Mouse (Mus musculus) thymus, postnatal 4 days (tissue): ENCODE measurements around the gene Wnt1.
"Not testable (repeated sequence)": the region's sequence is repeated elsewhere in the genome, so short reads cannot be mapped to it uniquely, and the experiment has no call there.

ENCODE experiments used
- DNase-seq: peaks from one replicate; pipeline ENCODE4 v3.0.0; 2021

Wnt1 gene

DNA sequence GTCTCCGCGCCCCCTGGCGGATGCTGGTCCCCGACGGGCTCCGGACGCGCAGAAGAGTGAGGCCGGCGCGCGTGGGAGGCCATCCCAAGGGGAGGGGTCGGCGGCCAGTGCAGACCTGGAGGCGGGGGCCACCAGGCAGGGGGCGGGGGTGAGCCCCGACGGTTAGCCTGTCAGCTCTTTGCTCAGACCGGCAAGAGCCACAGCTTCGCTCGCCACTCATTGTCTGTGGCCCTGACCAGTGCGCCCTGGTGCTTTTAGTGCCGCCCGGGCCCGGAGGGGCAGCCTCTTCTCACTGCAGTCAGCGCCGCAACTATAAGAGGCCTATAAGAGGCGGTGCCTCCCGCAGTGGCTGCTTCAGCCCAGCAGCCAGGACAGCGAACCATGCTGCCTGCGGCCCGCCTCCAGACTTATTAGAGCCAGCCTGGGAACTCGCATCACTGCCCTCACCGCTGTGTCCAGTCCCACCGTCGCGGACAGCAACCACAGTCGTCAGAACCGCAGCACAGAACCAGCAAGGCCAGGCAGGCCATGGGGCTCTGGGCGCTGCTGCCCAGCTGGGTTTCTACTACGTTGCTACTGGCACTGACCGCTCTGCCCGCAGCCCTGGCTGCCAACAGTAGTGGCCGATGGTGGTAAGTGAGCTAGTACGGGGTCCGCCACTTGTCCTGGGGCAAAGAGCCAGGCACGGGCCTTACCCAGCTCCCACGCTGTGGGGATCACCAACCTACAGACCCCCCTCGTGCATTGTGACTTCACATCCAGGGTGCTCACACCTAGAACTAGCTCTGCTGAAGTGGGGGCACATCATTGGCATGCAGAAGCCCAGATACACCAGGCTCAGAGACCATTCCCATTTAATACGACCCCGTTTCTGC, at the start of gene Wnt1:
TSS of gene Wnt1 (plus strand) at position 197 of the 875 bp plus-strand sequence.
- DNase-seq = peak; percentile 90

DNA sequence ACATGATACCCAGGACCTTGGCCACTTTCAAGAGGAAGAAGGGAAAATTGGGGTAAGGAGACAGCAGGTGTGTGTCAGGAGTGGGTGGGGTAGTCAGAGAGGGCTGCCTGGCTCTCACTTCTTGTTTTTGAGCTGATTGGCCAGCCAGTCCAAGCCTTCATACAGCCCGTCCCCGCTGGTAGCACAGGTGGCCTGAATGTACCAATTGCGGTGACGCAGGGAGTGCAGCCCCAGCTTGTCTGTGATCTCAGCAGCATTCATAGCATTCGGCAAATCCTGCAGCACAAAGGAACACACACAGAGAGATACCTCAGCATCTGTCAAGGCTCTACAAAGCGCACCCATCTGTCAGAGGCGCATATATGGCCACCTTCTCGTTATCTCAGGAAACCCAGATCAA, 49.4 kb upstream of the Wnt1 start:
- DNase-seq = no peak

DNA sequence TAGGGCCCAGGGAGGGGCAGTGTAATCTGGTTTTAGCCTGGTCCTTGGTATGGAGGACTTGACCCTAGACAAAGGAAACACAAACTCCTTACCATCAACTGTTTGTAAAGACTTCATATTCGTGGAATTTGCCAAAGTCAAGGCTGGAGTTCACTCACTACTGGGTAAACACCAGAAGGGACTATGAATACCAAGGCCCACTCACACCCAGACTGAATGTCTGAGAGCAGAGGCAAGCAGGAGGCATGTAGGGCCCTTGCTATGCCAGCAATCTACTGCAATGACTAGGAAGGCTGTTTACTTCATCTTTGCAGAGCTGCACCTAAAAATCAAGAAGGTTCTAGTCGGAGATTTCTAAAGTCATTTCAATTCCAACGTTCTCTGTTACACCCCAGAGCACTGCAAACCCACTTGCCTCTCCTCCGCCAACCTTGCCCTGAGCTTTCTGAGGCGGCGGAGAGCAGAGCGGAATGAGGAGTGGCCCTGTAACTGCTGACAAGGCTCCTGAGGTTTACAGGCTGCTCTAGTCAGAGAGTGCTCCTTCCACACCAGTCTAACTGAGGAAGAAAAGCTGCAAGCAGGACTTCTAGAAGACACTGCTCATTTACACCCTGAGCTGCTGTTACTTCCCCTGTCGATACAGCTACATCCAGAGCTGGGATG, 46.8 kb upstream of the Wnt1 start:
- no peak for DNase-seq

DNA sequence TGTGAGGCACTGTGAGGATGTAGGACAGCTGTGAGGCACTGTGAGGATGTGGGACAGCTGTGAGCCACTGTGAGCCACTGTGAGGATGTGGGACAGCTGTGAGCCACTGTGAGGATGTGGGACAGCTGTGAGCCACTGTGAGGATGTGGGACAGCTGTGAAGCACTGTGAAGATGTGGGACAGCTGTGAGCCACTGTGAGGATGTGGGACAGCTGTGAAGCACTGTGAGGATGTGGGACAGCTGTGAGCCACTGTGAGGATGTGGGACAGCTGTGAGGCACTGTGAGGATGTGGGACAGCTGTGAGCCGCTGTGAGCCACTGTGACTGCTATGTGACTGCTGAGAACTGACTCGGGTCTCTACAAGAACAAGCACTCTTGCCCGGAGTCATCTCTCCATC, 45.8 kb upstream of the Wnt1 start:
- DNase-seq = not testable (repeated sequence)

DNA sequence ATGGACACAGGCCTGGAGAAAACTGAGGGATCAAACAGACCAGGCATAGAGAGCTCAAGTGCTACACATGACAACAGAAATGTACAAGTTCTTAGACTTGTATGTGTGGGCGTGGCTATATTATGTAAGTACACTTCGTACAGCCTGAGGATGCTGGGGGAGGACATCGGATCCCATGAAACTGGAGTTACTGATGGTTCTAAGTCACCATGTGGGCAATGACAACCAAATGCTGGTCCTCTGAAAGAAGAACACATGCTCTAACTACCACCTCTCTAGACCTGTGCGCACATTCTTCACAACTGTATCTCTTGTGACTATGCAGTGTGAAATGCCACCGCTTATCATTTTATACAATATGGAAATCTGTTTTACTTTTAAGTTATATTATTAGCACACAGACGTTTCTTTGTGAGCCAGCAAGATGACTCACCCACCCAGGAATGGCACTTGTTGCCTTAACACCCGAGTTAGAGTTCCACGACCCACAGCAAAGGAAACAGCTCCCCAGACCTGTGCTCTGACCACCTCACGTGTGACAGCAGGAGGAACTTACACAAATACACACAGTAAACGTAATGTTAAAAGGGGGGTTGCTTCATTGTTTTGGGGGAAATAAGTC, 43.2 kb upstream of the Wnt1 start:
- no peak for DNase-seq

DNA sequence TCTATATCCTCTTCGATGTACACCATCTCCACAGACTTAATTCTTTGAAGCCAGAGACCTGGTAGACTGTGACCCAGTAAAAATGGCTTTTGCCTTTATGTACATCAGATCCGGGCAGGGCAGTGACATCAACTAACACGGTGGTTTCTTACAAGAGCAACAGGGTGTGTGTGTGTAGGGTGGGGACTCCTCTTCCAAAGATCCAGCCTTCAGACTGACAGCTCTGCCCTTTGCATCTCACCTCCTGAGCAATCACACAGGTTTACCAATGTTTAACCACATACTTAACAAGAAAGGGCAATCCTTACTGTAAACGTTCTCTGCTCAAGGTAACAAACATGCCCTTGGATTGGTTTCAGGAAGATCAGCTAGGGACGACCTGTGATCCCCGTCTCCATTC, 42.4 kb upstream of the Wnt1 start:
- no peak for DNase-seq

DNA sequence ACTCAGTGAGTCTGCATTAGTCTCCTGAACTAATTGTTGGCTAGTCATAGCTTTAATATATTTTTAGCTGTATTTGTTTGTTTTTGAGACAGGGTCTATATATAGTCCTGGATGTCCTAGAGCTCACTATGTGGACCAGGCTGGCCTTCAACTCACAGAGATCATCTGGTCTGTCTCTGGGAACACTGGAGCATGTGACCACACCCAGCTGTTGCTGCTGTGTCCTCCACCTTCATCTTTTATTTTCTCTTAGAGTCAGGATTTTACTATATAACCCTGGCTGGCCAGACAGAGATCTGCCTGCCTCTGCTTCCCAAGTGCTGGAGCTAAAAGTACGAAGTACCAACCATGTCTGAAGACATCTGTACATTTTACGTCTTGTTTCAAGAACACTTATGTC, 40.6 kb upstream of the Wnt1 start:
- no peak for DNase-seq

DNA sequence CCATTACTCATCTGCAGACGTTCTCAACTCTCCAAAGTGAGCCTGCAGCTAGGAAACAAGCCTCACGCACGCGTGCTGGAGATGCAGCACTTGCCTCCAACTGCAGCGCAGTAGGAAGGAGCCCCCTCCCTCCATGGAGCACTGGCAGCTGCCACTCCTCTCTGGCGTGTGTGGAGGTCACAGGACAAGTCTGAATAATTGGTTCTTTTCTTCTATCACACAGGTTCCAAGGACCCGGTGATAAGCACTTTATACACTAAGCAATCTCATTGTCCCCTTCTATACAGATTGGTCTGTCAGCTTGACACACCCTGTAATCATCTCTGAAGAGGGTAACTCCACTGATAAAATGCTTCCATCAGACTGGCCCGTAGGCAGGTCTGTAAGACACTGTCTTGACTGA, 36.6 kb upstream of the Wnt1 start:
- no peak for DNase-seq

DNA sequence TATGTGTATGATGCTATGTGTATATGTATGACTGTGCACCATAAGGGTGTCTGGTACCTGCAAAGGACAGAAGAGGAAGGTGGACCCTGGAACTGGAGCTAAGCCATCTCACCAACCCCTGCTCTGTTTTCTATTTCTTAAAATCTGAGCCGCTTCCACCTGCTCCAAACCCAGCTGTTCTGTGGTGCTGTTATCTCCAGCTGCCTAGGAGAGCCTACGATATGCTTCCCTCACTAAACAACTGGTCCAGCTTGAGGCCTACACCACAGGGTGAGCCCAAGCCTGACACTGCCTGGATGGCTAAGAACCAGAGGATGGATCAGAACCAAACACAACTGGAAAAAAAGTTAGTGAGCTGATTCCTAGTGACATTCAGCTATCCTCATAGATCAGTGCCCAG, 35.5 kb upstream of the Wnt1 start:
- no peak for DNase-seq

DNA sequence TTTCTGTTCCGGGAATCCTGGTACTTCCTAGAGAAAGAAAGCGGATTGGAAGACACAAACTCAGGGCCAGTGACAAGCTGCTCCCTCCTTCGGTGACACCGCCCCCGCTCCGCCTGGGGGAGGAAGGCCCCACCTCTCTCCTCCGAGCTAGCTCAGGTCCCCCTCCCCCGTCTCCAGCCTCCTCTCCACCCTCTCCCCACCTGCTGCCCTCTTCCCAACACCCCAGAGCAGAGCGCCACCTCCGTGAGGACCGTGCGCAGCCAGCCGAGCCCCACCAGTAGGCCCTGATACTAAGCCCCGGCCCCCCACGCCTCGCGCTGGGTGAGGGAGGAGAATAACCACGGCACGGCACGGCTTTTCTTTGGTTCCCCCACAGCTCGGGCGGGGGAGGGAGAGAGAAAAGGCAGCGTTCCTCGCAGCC, 27.4 kb upstream of the Wnt1 start:
- peak; percentile 85 for DNase-seq

DNA sequence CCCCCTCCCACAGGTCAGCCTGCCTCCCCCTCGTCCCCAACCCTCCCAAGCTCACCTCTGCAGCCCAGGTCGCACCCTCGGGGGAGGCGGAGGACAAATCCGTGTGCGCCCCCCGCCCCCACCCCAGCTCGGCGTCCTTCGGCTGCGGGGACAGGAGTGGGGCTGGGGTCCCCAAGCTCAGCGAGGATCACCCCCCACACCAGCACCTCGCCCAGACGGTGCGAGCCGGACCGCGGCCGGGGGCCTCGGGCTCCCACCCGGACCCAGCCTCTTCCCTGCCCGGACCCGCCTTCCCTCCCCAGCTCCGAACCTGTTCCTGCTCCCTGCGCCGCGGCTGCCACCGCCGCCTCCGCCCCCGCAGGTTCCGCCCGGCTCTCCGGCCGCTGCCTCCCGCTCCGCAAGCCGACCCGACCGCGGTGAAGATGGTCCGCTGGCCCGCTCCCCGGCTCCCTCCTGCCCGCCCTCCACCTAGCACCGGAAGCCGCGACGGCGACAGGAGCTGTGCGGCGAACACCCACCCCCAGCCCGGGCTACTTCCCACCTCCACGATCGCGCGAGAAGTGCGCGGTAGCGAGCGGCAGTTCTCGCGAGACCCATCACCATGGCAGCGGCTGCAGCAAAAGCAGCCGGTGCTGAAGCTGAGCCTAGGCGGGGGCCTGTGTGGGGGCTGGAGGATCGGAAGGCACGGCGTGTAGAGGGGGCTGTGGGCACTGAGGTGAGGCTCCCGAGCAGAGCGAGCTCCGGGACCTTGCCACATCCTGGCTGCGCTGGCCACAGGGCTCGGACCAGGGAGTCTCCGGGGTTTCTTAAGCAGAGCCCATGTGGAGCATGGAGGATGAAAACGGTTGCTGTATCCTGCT, 26.8 kb upstream of the Wnt1 start, which contains the start of gene Arf3:
TSS of gene Arf3 (minus strand) at position 545 of the 860 bp plus-strand sequence.
- peak; percentile 98 for DNase-seq

DNA sequence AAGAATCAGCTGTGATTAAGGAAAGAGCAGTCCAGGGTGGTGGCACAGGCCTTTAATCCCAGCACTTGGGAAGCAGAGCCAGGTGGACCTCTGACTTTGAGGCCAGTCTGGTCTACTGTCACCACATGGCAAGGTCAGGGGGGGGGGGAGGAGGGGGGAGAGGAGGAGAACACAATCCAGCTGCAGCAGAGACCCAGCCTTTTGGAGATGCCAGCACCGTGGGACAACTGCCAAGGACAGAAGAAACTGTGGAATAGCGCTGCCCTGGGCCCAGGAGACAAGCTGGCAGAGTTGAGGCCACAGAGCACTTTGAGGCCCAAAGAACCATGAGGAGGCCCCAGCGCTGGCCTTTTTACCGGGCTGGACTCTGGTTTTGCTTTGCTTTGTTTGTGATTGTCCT, 23.7 kb upstream of the Wnt1 start:
- no peak for DNase-seq

DNA sequence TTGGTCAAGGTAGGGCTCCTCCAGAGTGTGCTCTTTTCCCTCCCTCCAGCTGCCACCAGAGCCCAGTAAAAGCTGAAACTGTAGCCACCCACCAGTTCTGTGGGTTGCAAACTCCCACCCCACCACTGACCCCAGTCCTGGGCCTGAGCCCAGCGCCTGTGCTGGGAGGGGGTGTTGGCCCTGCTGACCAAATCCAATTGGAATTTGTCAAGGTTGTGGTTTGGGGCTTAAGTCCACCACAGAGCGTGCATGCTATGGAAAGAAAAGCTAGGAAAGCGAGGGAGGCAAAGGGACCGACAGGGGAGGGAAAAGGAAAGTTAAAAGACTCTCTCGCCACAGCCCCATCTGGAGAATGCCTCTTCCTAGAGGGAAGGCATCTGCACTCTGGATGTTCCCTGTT, 21.4 kb upstream of the Wnt1 start:
- no peak for DNase-seq

DNA sequence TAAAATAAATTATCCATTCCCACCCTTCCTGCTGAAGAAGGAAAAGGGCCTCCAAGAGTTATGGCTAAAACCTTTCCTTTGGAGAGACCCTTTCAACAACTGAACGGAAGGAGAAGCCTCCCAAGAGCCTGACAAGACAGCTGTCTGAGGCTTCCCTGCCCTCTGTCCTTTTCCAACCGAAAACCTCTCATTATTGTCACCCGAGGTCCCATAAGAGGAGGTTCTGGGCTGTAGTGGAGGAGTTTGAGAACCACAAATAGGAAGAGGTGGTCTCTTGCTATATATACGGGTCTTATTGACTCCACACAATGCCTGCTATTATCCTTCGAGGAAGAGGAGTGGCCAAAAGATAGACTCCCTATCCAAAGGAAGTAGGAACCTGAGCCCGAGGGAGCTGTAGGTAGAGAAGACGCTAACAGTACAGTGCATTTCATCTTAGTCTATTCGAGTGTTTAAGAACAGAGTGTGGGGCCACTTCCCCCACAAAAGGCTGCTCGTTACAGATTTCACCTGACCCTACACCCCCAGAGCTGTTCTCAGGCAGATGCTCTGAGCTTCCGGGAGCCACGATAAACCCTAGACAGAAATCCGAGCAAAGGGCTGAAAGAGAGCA, 17.7 kb upstream of the Wnt1 start:
- DNase-seq = no peak

DNA sequence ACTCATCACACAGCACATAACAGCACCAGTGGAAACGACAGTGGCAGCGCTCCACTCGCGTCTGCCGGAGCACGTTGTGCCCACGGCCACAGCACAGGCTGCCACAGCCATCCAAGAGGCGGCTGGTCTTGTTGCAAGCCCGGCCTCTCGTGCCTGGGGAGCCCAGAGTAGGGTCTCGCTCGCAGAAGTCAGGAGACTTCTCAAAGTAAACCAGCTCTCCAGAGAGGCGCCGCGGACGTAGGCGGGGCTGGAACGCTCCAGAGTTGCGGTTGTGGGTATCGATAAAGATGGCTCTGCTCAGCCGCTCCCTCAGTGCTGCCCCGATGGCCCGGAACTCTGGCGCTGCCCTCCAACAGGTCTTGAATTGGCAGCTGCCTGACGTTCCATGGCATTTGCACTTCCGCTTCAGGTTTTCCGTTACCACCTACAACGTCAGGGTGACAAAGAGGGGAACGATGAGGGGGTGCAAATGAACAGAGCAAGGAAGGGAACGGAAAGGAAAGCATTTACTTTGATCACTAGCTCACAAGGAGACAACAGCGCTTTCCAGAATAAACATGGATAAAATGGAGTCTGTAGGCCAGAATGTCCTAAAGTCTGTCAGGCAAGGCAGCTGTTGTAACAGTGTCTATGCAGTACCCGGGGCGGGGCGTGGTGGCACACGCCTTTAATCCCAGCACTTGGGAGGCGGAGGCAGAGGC, 17.0 kb upstream of the Wnt1 start:
- peak; percentile 71 for DNase-seq

DNA sequence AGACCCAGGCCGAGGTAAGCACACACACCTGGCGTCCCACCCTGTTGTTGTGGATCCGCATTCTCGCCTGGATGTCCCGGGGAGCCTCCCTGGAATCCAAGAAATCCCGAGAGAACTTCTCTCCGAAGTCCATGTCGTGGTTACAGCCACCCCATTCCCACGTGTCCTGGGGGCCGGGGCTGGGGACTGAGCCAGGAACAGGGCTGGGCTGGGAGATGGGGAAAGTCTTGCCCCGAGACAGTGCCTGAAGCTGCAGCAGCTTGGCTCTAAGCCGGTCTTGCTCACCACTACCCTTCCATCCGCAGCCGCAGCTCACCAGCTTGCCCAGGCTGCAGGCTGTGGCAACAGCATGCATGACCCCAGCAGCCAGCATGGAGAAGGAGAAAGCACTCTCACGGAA, 15.6 kb upstream of the Wnt1 start:
- no peak for DNase-seq

DNA sequence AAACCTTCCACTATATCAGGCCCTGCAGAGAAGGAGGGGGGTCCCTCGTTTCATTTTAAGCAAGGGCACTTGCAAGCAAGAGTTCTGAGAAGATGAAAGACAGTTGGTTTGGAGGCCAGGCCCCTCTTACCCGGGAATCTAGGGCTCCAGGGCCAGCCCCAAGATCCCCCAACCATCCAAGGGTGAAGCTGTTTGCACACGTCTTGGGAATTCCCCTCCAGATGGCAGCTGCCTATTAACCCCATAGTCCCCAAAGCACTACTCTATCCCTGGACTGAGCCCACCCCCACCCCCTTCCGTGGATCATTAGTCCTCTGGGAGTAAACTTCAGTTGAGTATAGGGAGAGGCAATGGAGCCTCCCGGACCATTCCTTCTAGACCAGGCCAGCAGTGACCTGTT, 14.1 kb upstream of the Wnt1 start:
- DNase-seq = no peak

DNA sequence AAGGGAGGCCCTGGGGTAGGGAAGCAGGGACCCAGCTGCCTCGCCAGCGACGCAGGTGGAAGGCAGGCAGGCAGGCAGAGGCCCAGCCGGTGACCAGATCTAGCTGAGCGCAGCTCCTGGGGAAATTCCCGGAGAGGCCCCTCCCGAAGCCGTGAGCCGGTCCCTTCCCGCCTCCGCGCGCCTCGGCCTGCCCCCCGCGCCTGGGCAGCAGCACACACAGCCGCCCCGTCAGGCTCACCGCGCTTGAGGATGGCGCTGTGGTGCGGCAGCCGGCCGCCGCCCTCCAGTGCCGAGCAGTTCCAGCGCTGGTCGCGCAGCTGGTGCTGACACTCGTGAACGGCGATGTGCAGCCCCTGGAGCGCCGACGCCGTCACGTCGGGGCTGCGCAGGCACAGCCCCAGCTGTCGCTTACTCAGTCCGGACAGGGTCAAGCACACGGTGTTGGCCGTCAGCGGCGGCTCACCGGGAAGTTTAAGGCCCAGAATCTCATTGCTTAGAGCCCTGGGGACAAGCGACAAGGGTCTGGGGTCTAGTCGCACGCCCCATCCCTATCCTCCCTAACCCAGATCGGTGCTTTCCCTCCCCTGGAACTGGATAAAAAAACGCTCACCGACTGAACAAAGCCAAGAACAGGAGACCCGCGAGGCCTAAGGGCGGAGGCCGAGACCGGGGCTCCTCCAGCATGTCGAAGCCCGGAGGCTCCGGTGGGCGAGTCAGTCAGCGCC, 13.2 kb upstream of the Wnt1 start:
- peak; percentile 73 for DNase-seq

DNA sequence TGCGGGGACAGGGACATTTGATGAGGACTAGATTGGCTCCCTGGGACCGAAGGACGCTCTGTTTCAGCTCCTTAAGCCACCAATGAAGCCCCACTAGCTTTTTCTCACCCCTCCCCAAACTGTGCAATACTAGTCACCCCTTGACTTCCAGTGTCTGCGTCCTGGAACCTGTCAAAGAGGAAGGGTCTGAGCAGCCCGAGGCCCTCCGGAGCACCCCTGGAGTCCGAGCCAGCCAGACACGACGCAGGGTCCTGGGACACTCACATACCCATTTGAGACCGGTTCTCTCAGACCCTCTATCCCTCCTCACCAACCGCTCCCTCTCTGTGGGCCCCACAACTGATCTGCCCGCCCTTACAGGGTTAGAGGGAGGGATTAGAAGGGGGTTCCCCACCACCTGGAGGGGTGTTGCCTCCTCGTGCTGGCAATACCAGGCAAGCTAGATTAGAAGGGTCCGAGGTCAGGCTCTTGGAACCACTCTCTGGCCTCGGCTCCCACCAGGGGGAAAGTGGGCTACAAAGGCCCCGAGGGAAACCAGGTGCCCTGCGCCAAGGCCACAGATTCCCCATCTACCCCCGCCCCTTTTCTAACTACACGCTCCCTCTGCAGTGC, 12.5 kb upstream of the Wnt1 start:
- peak; percentile 50 for DNase-seq

DNA sequence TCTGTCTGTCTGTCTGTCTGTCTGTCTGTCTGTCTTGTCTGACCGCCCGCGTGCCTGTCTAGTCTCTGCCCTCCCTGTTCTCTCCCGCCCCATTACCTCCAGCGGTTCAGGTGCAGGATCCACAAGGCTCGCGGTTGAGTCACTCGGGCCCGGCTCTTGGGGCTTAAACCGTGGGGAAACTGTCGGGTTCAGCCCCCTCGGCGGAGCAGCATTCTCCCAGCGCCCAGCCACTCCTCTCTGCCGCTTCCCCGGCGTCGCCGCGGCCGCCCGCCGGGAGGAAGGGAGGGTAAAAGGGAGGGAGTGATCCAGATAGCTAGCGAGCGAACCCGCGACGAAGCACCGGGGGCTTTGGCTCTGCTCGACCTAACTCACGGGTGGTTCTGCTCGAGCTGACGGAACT, 11.9 kb upstream of the Wnt1 start, which contains the start of gene Wnt10b:
TSS of gene Wnt10b (minus strand) at position 389 of the 400 bp plus-strand sequence.
- DNase-seq = peak; percentile 53
